Mouse (Mus musculus) kidney, adult 8-10 months (tissue): ENCODE data around the gene Actg1.
A peak's percentile ranks its signal among the peaks of the same experiment; 100 is the strongest.
"Not testable (repeated sequence)": the region's sequence is repeated elsewhere in the genome, so short reads cannot be mapped to it uniquely, and the experiment has no call there.

Experiments used
- DNase-seq, 2 experiments: peaks; one replicate each; pipeline ENCODE4 v3.0.0; 2022

Gene Actg1

GRCm38 (mm10) chr11:120360062-120360461 is 11.7 kb upstream of the Actg1 start:
- peak in 1 of 2 experiments; percentile 63 for DNase-seq

GRCm38 (mm10) chr11:120359391-120359790 is 11.0 kb upstream of the Actg1 start:
- no peak for DNase-seq

GRCm38 (mm10) chr11:120357791-120358401 is 9.6 kb upstream of the Actg1 start:
- peak in 1 of 2 experiments; percentile 48 for DNase-seq

- no peak for DNase-seq
These were observed 8.6 kb upstream of the Actg1 start for GRCm38 (mm10) chr11:120356900-120357299.

GRCm38 (mm10) chr11:120356319-120356840 is 8.0 kb upstream of the Actg1 start:
- DNase-seq = no peak

- no peak for DNase-seq
These were observed 7.1 kb upstream of the Actg1 start for GRCm38 (mm10) chr11:120355277-120356039.

- no peak for DNase-seq
These were observed 6.2 kb upstream of the Actg1 start for GRCm38 (mm10) chr11:120354304-120355276.

- DNase-seq = peak; percentile 82 to 91
These were observed 5.4 kb upstream of the Actg1 start for GRCm38 (mm10) chr11:120353500-120354303.

- no peak for DNase-seq
These were observed 4.4 kb upstream of the Actg1 start for GRCm38 (mm10) chr11:120352571-120353290.

- DNase-seq = not testable (repeated sequence)
These were observed 3.7 kb upstream of the Actg1 start for GRCm38 (mm10) chr11:120352093-120352350.

GRCm38 (mm10) chr11:120351250-120352092 is 3.1 kb upstream of the Actg1 start:
- no peak for DNase-seq

- DNase-seq = peak; percentile 64 to 65
These were observed 2.4 kb upstream of the Actg1 start for GRCm38 (mm10) chr11:120350711-120351110.

GRCm38 (mm10) chr11:120349986-120350702 is 1.8 kb upstream of the Actg1 start:
- peak; percentile 93 to 94 for DNase-seq

- DNase-seq = peak; percentile 72 to 73
These were observed 1.1 kb upstream of the Actg1 start for GRCm38 (mm10) chr11:120349371-120349985.

- peak in 1 of 2 experiments; percentile 73 for DNase-seq
These were observed 485 bp upstream of the Actg1 start for GRCm38 (mm10) chr11:120348684-120349370.

GRCm38 (mm10) chr11:120347301-120347700 is 1.0 kb downstream of the Actg1 start:
- no peak for DNase-seq

GRCm38 (mm10) chr11:120346383-120347034 is 1.8 kb downstream of the Actg1 start:
- not testable (repeated sequence) for DNase-seq

GRCm38 (mm10) chr11:120345067-120345681 is 3.2 kb downstream of the Actg1 start:
- no peak for DNase-seq
